Mouse (Mus musculus) adrenal gland, adult 2 months (tissue): ENCODE results near the gene Dusp7. TPM values are rescaled to one million over a fixed set of nuclear protein-coding genes. Genes with fewer than 3 reads are reported as not detected.

Source experiments
- DNase-seq: peaks from one replicate; pipeline ENCODE4 v3.0.0; 2021
- polyA plus RNA-seq: library from polyadenylated mRNA; depleted of rRNA; stranded (reverse); fragments of >200 nt; gene quantifications from 2 replicates; pipeline ENCODE4 v1.2.3, GENCODE M21; 2012
- total RNA-seq, 2 experiments: library from RNA; stranded (reverse); gene quantifications; 2 replicates each; pipeline ENCODE4 v1.2.3; 2021

Dusp7 gene
- total and polyA plus RNA-seq, 3 experiments, result 12.8 to 40.2 (median 18.7) TPM

GRCm38 (mm10) chr9:106386181-106386864 lies 17.9 kb downstream of the Dusp7 start:
- peak; percentile 35 for DNase-seq

DNA sequence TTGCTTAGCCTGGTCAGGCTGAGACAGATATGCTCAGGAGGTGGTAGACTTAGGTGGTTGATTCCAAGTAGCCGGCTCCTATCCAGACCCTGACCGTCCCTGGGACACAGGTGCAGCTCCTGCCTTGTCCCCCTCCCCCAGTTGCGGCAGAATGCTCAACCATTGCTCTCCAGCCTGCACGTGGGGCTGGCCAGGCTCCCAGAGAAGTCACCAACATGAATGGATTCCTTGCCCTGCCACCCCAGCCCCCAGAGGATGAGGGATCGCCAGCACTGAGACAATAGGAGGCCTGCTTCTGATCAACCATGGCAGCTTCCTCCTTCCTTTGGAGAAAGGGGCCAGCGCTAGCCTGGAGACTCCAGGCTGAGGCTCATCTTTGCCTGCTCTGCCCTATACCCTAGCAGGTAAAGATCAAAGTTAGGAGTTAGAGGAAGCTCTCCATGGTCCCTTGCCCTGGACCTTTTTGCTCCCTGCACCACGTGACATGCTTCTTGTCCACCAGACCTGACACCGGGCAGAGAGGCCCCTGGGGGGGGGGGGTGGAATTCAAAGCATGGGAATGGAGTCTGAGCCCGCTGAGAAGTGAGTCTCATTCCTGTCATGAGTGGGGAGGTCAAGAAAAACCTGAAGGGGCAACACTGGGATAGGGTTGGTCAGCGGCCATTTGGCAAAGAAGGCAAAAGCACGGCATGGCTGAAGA lies 24.5 kb downstream of the Dusp7 start:
- no peak for DNase-seq

- no peak for DNase-seq
These were observed 25.1 kb downstream of the Dusp7 start for GRCm38 (mm10) chr9:106393548-106393947.

GRCm38 (mm10) chr9:106394649-106395602 lies 26.5 kb downstream of the Dusp7 start:
- no peak for DNase-seq

- peak; percentile 61 for DNase-seq
These were observed 29.3 kb downstream of the Dusp7 start for GRCm38 (mm10) chr9:106397733-106398132.

- no peak for DNase-seq
These were observed 30.4 kb downstream of the Dusp7 start for GRCm38 (mm10) chr9:106398667-106399311.

GRCm38 (mm10) chr9:106399808-106400207 lies 31.4 kb downstream of the Dusp7 start:
- DNase-seq, result no peak

DNA sequence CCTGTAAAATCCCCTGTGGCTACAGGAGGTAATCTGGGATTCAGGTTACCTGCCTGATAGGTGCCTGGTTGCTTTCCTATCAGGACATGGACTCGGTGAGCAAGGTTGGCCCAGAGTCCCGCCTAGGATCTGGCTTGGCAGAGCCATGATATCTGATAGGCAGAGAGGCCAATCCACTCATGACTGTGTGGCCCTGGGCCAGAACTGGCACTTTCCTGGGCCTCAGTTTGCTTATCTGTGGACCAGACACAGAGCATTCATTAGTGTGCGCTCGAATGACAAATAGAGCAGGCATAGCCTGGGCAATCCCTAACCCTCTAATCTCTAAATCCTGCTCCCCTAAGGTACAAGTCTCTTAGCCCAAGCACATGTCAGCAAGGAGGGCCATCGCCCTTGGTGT lies 33.7 kb downstream of the Dusp7 start:
- DNase-seq, result no peak

DNA sequence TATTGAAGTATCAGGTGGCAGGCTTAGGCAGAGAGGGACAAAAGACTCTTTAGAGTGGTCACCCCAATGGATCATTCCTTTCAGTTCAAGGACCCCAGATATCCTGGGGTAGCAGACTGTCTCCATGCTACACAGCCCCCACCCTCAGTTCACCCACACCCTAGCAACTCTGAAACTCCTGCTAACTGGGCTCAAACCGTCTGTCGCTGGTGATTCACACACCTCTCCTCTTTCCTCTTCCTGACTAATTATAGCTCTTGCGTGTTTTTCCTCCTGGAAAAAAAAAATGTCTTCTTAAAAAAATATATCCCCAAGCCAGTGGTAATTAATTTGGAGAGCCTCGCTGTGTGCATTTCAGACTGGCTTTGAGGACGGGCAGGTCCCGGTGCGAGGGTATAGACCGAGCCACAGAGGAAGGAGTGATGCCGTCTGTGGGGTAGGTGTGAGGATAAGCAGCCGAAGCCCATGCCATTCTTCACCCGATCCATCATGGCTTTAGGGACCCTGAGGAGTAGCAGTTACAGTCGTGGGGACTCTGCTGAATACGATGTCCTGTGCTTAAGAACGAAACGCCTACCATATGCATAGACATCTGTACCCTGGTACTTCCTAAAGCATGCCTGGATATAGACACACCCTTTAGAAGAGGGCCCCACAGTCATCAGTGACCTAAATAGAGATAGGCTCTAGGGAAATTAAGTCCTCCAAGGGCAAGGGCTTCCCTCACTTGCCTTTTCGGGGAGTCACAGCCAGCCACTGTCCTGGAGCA lies 34.4 kb downstream of the Dusp7 start:
- DNase-seq, result no peak

DNA sequence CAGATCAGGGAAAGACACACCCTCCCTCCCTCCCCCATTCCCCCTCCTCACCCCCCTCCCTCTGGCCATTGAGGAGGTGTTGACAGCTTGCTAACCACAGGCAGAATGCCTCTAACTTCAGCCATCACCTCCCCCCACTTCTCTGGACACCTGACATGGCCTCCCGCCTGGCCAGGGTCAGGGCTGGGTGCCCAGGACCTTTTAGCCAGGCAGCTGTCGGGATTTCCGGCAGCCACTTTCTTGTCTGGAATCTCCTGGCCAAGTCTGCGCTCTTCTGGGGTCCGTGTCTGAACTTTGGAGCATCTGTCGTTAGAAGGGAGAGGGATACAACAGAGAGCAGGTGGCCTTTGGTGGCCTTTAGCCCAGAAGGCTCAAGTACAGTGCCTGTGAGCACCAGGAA lies 36.8 kb downstream of the Dusp7 start:
- DNase-seq, result no peak

GRCm38 (mm10) chr9:106406443-106407078 lies 38.1 kb downstream of the Dusp7 start:
- DNase-seq, result peak; percentile 47

- no peak for DNase-seq
These were observed 40.7 kb downstream of the Dusp7 start for GRCm38 (mm10) chr9:106409096-106409495.

DNA sequence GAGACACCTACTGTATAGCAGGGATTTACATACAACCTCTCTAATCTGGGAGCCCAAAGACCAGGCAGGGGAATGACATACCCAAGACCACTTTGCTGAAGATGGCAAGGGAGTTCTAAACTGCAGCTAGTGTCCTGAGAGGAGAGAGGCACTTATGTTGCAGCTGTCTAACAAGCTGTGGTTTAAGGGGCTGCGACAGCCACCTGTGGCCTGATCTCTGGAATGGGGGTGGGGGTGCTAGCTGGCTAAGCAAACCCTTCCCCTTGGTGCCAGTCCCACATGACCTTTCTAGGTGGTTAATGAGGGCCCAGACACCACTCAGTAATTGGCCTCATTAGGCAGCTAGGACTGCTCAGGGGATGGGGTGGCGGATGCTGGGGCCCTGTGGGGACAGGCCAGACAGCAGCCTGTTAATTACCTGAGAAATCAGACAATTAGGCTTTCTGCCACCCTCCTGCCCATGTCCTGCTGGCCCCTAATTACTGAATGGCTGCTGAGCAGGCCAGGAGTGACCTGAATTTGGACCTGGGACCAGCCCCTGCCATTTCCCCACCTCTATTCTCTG lies 41.7 kb downstream of the Dusp7 start:
- no peak for DNase-seq

DNA sequence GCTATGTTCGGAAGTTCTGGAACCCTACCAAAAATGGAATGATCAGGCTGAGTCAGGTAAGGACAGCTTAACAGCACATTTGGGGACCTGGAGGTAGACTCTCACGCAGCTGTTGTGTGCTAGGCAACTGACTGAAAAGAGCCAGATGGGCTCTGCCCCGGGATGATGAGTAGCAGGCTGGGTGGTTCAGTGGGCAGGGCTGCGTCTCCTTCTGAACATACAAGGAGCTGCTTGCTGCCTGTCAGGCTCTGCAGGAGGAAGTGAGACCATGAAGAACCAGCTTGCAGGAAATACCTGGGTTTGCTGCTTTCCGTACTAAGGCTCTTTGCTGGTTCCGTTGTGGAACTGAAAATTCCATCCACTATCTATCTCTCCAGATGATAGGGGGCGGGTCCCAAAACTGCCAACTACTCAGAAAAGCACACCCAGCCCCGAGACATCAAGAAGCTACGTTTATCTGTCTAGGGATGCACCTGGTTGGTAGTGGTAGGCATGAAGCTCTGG lies 42.7 kb downstream of the Dusp7 start:
- DNase-seq, result no peak

- no peak for DNase-seq
These were observed 43.3 kb downstream of the Dusp7 start for GRCm38 (mm10) chr9:106411729-106412128.

GRCm38 (mm10) chr9:106412210-106412609 lies 43.8 kb downstream of the Dusp7 start:
- DNase-seq, result no peak

- DNase-seq, result no peak
These were observed 45.2 kb downstream of the Dusp7 start for GRCm38 (mm10) chr9:106413606-106414005.

- no peak for DNase-seq
These were observed 48.4 kb downstream of the Dusp7 start for GRCm38 (mm10) chr9:106416826-106417225.

DNA sequence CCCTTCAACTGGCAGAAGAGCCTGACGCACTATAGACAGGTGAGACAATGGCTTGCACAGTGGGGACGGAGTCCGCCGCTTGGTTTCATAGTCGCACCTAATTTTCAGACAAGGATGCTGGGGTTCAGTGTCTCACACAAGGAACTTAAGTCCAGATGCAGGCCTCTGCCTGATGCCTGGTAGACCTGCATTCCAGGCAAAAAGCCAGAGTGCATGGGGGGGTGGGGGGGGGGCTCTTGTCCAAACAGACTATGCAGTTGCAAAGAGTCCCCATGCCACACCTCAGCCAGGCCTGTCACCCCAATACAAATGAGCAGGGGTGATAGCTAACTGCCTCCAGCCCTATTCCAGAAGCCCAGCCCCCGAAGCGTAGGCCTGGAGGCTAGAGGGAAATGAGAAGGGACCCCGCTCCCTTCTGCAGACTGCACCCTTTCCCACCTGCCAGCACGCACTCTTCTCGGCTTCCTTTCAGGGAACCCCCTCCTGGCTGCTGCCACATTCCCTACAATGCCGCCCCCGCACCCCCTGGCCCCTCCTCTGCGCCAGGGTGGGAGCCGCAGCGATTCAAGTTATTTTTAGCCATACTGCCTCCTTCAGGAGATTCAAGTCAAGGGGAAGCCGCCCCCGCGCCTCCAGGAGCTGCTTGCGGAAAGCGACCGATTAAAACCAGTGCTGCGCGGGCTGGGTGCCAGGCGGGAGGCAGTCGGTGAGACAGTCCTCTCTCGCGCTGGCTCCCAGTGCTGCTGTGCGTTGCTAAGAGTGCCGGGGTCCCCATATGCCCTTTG lies 49.6 kb downstream of the Dusp7 start:
- DNase-seq, result peak; percentile 81
